Comparison of ENCODE assay signal across 25 mouse cellular contexts in genomic region chr19:45627036-45627435, GRCm38 (mm10).
"Had no signal": no experiment of that assay in that cellular context is flagged by ENCODE, and none has a peak within 500 bp of the region (broad histone marks: within the 10 kb centered on the region; RNA-seq: fewer than 3 reads in every experiment).

No protein-coding gene starts in this region.

- H3K9me3 ChIP-seq: heart, embryonic 13.5 days; heart, embryonic 15.5 days; hindbrain, embryonic 13.5 days; hindbrain, embryonic 15.5 days; kidney, embryonic 15.5 days; limb, embryonic 13.5 days; limb, embryonic 15.5 days had no signal

- H3K4me1 ChIP-seq: hindbrain, embryonic 15.5 days; limb, embryonic 15.5 days had no signal

- H3K4me3 ChIP-seq: heart, adult 2 months; heart, embryonic 13.5 days; heart, embryonic 15.5 days; hindbrain, embryonic 13.5 days; hindbrain, embryonic 15.5 days; kidney, embryonic 15.5 days; limb, embryonic 13.5 days; limb, embryonic 15.5 days had no signal

- DNase-seq: gastrocnemius, postnatal 14 days; gastrocnemius, postnatal 36 days; heart, adult 11 months; heart, adult 2 months; heart, postnatal 14 days; heart, postnatal 36 days; kidney, adult 11 months; kidney, adult 2 months; kidney, adult 9 months; kidney, postnatal 14 days; kidney, postnatal 36 days; layer of hippocampus, adult 9-11 months; layer of hippocampus, postnatal 36 days; left cerebral cortex, postnatal 4 days had no signal

- ATAC-seq: hindbrain, postnatal 0 days; intestine, embryonic 16.5 days had no signal

- H3K4me2 ChIP-seq: heart, embryonic 11.5 days; heart, embryonic 13.5 days; heart, embryonic 15.5 days; hindbrain, embryonic 13.5 days; hindbrain, embryonic 15.5 days; kidney, embryonic 15.5 days; limb, embryonic 13.5 days; limb, embryonic 15.5 days had no signal

- H3K27ac ChIP-seq: heart, adult 2 months; heart, embryonic 13.5 days; heart, embryonic 15.5 days; hindbrain, embryonic 13.5 days; hindbrain, embryonic 15.5 days; hindbrain, postnatal 0 days; kidney, postnatal 0 days; limb, embryonic 13.5 days; limb, embryonic 15.5 days had no signal

- H3K27me3 ChIP-seq: heart, embryonic 13.5 days; heart, embryonic 15.5 days; kidney, embryonic 15.5 days; limb, embryonic 13.5 days; limb, embryonic 15.5 days had no signal

- H3K9ac ChIP-seq: heart, embryonic 13.5 days; heart, embryonic 15.5 days; hindbrain, embryonic 13.5 days; hindbrain, embryonic 15.5 days; kidney, embryonic 15.5 days; limb, embryonic 13.5 days; limb, embryonic 15.5 days had no signal
